24 mouse cellular contexts compared by ENCODE assay signal in the genomic region with DNA sequence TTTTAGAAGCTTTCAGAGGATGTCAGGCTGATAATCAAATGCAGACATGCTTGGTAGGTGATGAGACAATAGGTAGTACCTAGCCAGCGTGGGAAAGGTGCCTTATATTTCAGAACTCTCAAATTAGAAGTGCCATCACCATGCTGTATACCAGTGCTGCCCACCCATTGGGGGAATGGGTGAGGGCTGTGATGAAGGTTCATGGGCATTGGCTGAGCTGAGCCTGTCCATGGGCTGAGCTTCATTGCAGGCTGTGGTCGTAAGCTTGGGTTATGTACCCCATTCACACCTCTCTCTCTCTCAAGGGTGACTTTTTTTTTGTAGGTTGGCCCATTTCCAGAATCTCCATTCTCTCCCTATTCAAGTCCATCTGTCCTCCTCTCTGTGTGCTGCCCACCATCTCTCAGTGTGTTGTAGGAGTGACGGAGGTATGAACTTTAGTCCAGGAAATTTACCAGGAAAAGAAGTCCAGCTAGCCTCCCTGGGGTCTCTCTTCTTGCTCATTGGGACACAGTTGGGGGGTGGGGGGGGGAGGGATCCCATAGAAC.
A peak's percentile ranks its signal among the peaks of the same experiment; 100 is the strongest.
DNase-seq lines count a peak whose midpoint lies in the region; ATAC-seq and TF ChIP-seq lines count a peak whose summit lies in the region.
"Had no signal": no experiment of that assay in that cellular context is flagged by ENCODE, and none has a peak within 500 bp of the region (broad histone marks: within the 10 kb centered on the region; RNA-seq: fewer than 3 reads in every experiment).

No protein-coding gene starts in this region.

- no peak overlapping the region for H3K4me2 ChIP-seq in kidney, embryonic 15.5 days
- no peak overlapping the region for H3K4me2 ChIP-seq in stomach, postnatal 0 days (replicated peaks; ENCODE audit: low read depth)
- H3K4me2 ChIP-seq: embryonic facial prominence, embryonic 13.5 days; heart, embryonic 11.5 days; limb, embryonic 12.5 days; liver, embryonic 12.5 days; neural tube, embryonic 13.5 days had no signal

- H3K9me3 ChIP-seq in kidney, embryonic 15.5 days (replicated peaks) = no peaks in the 10 kb centered on the region
- H3K9me3 ChIP-seq in stomach, postnatal 0 days (ENCODE audit: control insufficient read depth, low read length) = no peaks in the 10 kb centered on the region
- H3K9me3 ChIP-seq: embryonic facial prominence, embryonic 13.5 days; limb, embryonic 12.5 days; liver, embryonic 12.5 days; megakaryocyte, embryonic 14.5 days; neural tube, embryonic 13.5 days had no signal

- ATAC-seq in kidney, embryonic 15.5 days (replicated peaks; ENCODE audit: low FRiP score) = 0 out of 2 replicates have a peak, but pooled peaks have one; percentile 9
- ATAC-seq in stomach, postnatal 0 days (ENCODE audit: low FRiP score, low TSS enrichment) = no peak
- ATAC-seq: CD4-positive, CD25-positive, alpha-beta regulatory T cell, adult 4 months; inflammation-experienced regulatory T-cells, adult 6 months; liver, embryonic 12.5 days; Patski had no signal

- no peak overlapping the region for H3K4me3 ChIP-seq in kidney, embryonic 15.5 days (replicated peaks)
- H3K4me3 ChIP-seq in stomach, postnatal 0 days (ENCODE audit: low read depth, low read length) = no peak overlapping the region
- H3K4me3 ChIP-seq: embryonic facial prominence, embryonic 13.5 days; limb, embryonic 12.5 days; liver, embryonic 12.5 days; megakaryocyte, embryonic 14.5 days; neural tube, embryonic 13.5 days had no signal

- peaks cover 7% of the 10 kb centered on the region for H3K4me1 ChIP-seq in kidney, embryonic 15.5 days
- no peaks in the 10 kb centered on the region for H3K4me1 ChIP-seq in stomach, postnatal 0 days (replicated peaks; ENCODE audit: control insufficient read depth, insufficient read depth)

- TF ChIP-seq EP300 in stomach, postnatal 0 days (optimal IDR thresholded peaks at IDR 0.05) = no peak

- no peak overlapping the region for H3K9ac ChIP-seq in kidney, embryonic 15.5 days
- H3K9ac ChIP-seq in stomach, postnatal 0 days (ENCODE audit: low read length) = no peak overlapping the region
- H3K9ac ChIP-seq: embryonic facial prominence, embryonic 13.5 days; limb, embryonic 12.5 days; liver, embryonic 12.5 days; neural tube, embryonic 13.5 days had no signal

- no peak overlapping the region for H3K27ac ChIP-seq in kidney, embryonic 15.5 days
- H3K27ac ChIP-seq in stomach, postnatal 0 days (replicated peaks) = no peak overlapping the region
- H3K27ac ChIP-seq: embryonic facial prominence, embryonic 13.5 days; limb, embryonic 12.5 days; liver, embryonic 12.5 days; neural tube, embryonic 13.5 days had no signal

- no peaks in the 10 kb centered on the region for H3K36me3 ChIP-seq in kidney, embryonic 15.5 days
- H3K36me3 ChIP-seq in stomach, postnatal 0 days (ENCODE audit: control insufficient read depth, insufficient read depth, low read length) = no peaks in the 10 kb centered on the region
- H3K36me3 ChIP-seq: embryonic facial prominence, embryonic 13.5 days; limb, embryonic 12.5 days; liver, embryonic 12.5 days; neural tube, embryonic 13.5 days had no signal

- no peak for TF ChIP-seq CTCF in brain, embryonic 14.5 days (IDR thresholded peaks at IDR 0.05; ENCODE audit: borderline replicate concordance, extremely low read depth, insufficient read depth, insufficient read length)
- no peak for TF ChIP-seq CTCF in stomach, postnatal 0 days (IDR thresholded peaks at IDR 0.05; ENCODE audit: low read depth)

- H3K27me3 ChIP-seq in kidney, embryonic 15.5 days = no peaks in the 10 kb centered on the region
- H3K27me3 ChIP-seq in stomach, postnatal 0 days (ENCODE audit: control insufficient read depth, insufficient read depth, low read length) = no peaks in the 10 kb centered on the region
- H3K27me3 ChIP-seq: embryonic facial prominence, embryonic 13.5 days; limb, embryonic 12.5 days; liver, embryonic 12.5 days; megakaryocyte, embryonic 14.5 days; neural tube, embryonic 13.5 days; Patski had no signal

- WGBS in kidney, embryonic 15.5 days = 75% methylated on average over 3 of the region's 3 CpGs
- 91% methylated on average over 3 of the region's 3 CpGs for WGBS in stomach, postnatal 0 days

- no peak for TF ChIP-seq POLR2A in brain, embryonic 14.5 days (IDR thresholded peaks at IDR 0.05; ENCODE audit: borderline replicate concordance, extremely low read depth, insufficient read depth, insufficient read length, poor library complexity, severe bottlenecking)

- DNase-seq in cerebellum, adult 11-12 months = peak; percentile 27
- DNase-seq in cerebellum, postnatal 4 days (ENCODE audit: low spot score in 2 of 2) = no peak
- DNase-seq in kidney, postnatal 4 days = no peak
- DNase-seq in brain, embryonic 14.5 days (ENCODE audit: low read depth) = peak; percentile 55
- DNase-seq in cerebellum, postnatal 25 days = peak; percentile 22 to 28
- no peak for DNase-seq in gastrocnemius, adult 8-10 months (ENCODE audit: low spot score in 2 of 2)
- DNase-seq in stomach, postnatal 0 days (ENCODE audit: low spot score) = no peak
- DNase-seq: adrenal gland, adult 8-10 months; gastrocnemius, postnatal 36 days; heart, postnatal 10 days; kidney, adult 2 months; kidney, postnatal 25 days; lung, adult 2 months; thymus, postnatal 4 days had no signal

Comparison
In these comparisons a context has a peak if more than half of its experiments do, and no peak if none do; other contexts are left out.
1. DNase-seq: peak in cerebellum, adult 11-12 months (single experiment), brain, embryonic 14.5 days (single experiment) and cerebellum, postnatal 25 days (2 of 2); none in cerebellum, postnatal 4 days (0 of 2), kidney, postnatal 4 days (0 of 2), gastrocnemius, adult 8-10 months (0 of 2) and stomach, postnatal 0 days (single experiment).